Mouse (Mus musculus): ENCODE results near the gene P3h3. TPM values are rescaled to one million over a fixed set of nuclear protein-coding genes. Genes with fewer than 3 reads are reported as not detected.

The P3h3 gene
- total RNA-seq, 2 experiments from 2014 or later, result 29.1 to 33.1 TPM

GRCm38 (mm10) chr6:124890997-124891396, 33.4 kb upstream of the P3h3 start:
- TF ChIP-seq CTCF (IDR thresholded peaks at IDR 0.05), result no peak
- H3K4me3 ChIP-seq, result no peak overlapping the region
- no peak overlapping the region for H3K27ac ChIP-seq
- intact Hi-C loops (cut with DNase I), result no loop called here
- DNase-seq (ENCODE audit: extremely low spot score in 1 of 2, low spot score in 2 of 2), result no peak

- no peak overlapping the region for H3K27ac ChIP-seq
- no peak for DNase-seq (ENCODE audit: extremely low spot score in 1 of 2, low spot score in 2 of 2)
- no peak for TF ChIP-seq CTCF (IDR thresholded peaks at IDR 0.05)
- H3K4me3 ChIP-seq, result no peak overlapping the region
- intact Hi-C loops (cut with DNase I), result no loop called here
These were observed 31.1 kb upstream of the P3h3 start for GRCm38 (mm10) chr6:124888555-124889125.

- intact Hi-C loops (cut with DNase I), result no loop called here
- Histone ChIP-seq H3K27ac (no peak within 1 kb of the TSS), H3K4me3 (no peak within 1 kb of the TSS)
- no peak for DNase-seq (ENCODE audit: extremely low spot score in 1 of 2, low spot score in 2 of 2)
- no peak for TF ChIP-seq CTCF (IDR thresholded peaks at IDR 0.05)
These were observed 30.4 kb upstream of the P3h3 start, which contains the start of gene Cd4 for GRCm38 (mm10) chr6:124887986-124888385. Gene Cd4 (minus strand): TSS chr6:124888221.

GRCm38 (mm10) chr6:124885956-124886381, 28.4 kb upstream of the P3h3 start:
- no peak for DNase-seq (ENCODE audit: extremely low spot score in 1 of 2, low spot score in 2 of 2)
- no peak overlapping the region for H3K27ac ChIP-seq
- TF ChIP-seq CTCF (IDR thresholded peaks at IDR 0.05), result no peak
- intact Hi-C loops (cut with DNase I), result no loop called here
- no peak overlapping the region for H3K4me3 ChIP-seq

- no peak overlapping the region for H3K27ac ChIP-seq
- TF ChIP-seq CTCF (IDR thresholded peaks at IDR 0.05), result no peak
- no peak for DNase-seq (ENCODE audit: extremely low spot score in 1 of 2, low spot score in 2 of 2)
- no peak overlapping the region for H3K4me3 ChIP-seq
- intact Hi-C loops (cut with DNase I), result no loop called here
These were observed 27.4 kb upstream of the P3h3 start for GRCm38 (mm10) chr6:124884714-124885500.

GRCm38 (mm10) chr6:124883351-124883750, 25.8 kb upstream of the P3h3 start:
- no peak for TF ChIP-seq CTCF (IDR thresholded peaks at IDR 0.05)
- no peak overlapping the region for H3K27ac ChIP-seq
- H3K4me3 ChIP-seq, result no peak overlapping the region
- intact Hi-C loops (cut with DNase I), result no loop called here
- no peak for DNase-seq (ENCODE audit: extremely low spot score in 1 of 2, low spot score in 2 of 2)

GRCm38 (mm10) chr6:124881821-124882220, 24.3 kb upstream of the P3h3 start:
- intact Hi-C loops (cut with DNase I), result no loop called here
- no peak for DNase-seq (ENCODE audit: extremely low spot score in 1 of 2, low spot score in 2 of 2)
- no peak for TF ChIP-seq CTCF (IDR thresholded peaks at IDR 0.05)
- Histone ChIP-seq H3K4me3 (no peak overlapping the region), H3K27ac (no peak overlapping the region)

- intact Hi-C loops (cut with DNase I), result no loop called here
These were observed 21.8 kb upstream of the P3h3 start for GRCm38 (mm10) chr6:124879390-124879789.

GRCm38 (mm10) chr6:124874348-124874747, 16.8 kb upstream of the P3h3 start:
- intact Hi-C loops (cut with DNase I), result no loop called here
- Histone ChIP-seq H3K27ac (no peak overlapping the region), H3K4me3 (no peak overlapping the region)
- no peak for TF ChIP-seq CTCF (IDR thresholded peaks at IDR 0.05)
- no peak for DNase-seq (ENCODE audit: extremely low spot score in 1 of 2, low spot score in 2 of 2)

More at GRCm38 (mm10) chr6:124879390-124879789, 21.8 kb upstream of the P3h3 start:
- no peak overlapping the region for H3K27ac ChIP-seq
- H3K4me3 ChIP-seq, result no peak overlapping the region
- TF ChIP-seq CTCF (IDR thresholded peaks at IDR 0.05), result no peak
- DNase-seq (ENCODE audit: extremely low spot score in 1 of 2, low spot score in 2 of 2), result no peak

GRCm38 (mm10) chr6:124866560-124866959, 9.0 kb upstream of the P3h3 start:
- TF ChIP-seq CTCF (IDR thresholded peaks at IDR 0.05), result no peak
- intact Hi-C loops (cut with DNase I), result no loop called here
- Histone ChIP-seq H3K27ac (no peak overlapping the region), H3K4me3 (no peak overlapping the region)
- DNase-seq (ENCODE audit: extremely low spot score in 1 of 2, low spot score in 2 of 2), result no peak

GRCm38 (mm10) chr6:124865766-124866362, 8.3 kb upstream of the P3h3 start:
- TF ChIP-seq CTCF (IDR thresholded peaks at IDR 0.05), result no peak
- intact Hi-C loops (cut with DNase I), result no loop called here
- H3K27ac ChIP-seq, result no peak overlapping the region
- DNase-seq (ENCODE audit: extremely low spot score in 1 of 2, low spot score in 2 of 2), result no peak
- H3K4me3 ChIP-seq, result no peak overlapping the region

GRCm38 (mm10) chr6:124863658-124864298, 6.2 kb upstream of the P3h3 start, which contains the start of gene Gpr162:
Gene Gpr162 (minus strand): TSS chr6:124863983.
- TF ChIP-seq CTCF (IDR thresholded peaks at IDR 0.05), result peak; percentile 32
- DNase-seq (ENCODE audit: extremely low spot score in 1 of 2, low spot score in 2 of 2), result peak; percentile 71 to 75
- Histone ChIP-seq H3K27ac (peak within 1 kb of the TSS; percentile 99), H3K4me3 (peak within 1 kb of the TSS; percentile 60)
- intact Hi-C loops (cut with DNase I), result loop anchor here (1.0 kb wide), 2 partner anchors 41 to 54 kb away; no protein-coding TSS in a partner anchor

All from left cerebral cortex, adult 2 months (tissue).